Mouse (Mus musculus) megakaryocyte, adult 5-6 weeks (primary cell): Measurements from ENCODE around the gene Sirpb1c. TPM values are rescaled to one million over a fixed set of nuclear protein-coding genes. Genes with fewer than 3 reads are reported as not detected.

Source experiments
- ATAC-seq: 2 replicates; pipeline ENCODE4 v1.8.0; 2016; ENCODE audit warnings: mild to moderate bottlenecking, inconsistent platforms; ENCODE audit not compliant: poor library complexity, severe bottlenecking
- total RNA-seq, 2 experiments: library from RNA; stranded (forward) in 1 of 2; stranded (reverse) in 1 of 2; fragments of 153-499, 151-499 nt in 1 of 2; fragments of 221-1000, 200-1000 nt in 1 of 2; gene quantifications; 2 replicates each; pipeline versions ENCODE4 v1.2.3 to v1.2.4; 2015 to 2017

The Sirpb1c gene
- total RNA-seq (2015) (156 and 163 TPM in 2 replicates), total RNA-seq (2017) (70.5 and 71.0 TPM in 2 replicates)

- peak; percentile 91 for ATAC-seq
These were observed at the start of gene Sirpb1c for GRCm38 (mm10) chr3:15848280-15848679. Gene Sirpb1c, minus strand, starts transcription at chr3:15848528.

- ATAC-seq: no peak
These were observed 38.1 kb upstream of the Sirpb1c start for GRCm38 (mm10) chr3:15886380-15886779.

GRCm38 (mm10) chr3:15855773-15856172 is 7.4 kb upstream of the Sirpb1c start:
- peak; percentile 92 for ATAC-seq

GRCm38 (mm10) chr3:15849922-15850321 is 1.6 kb upstream of the Sirpb1c start:
- peak; percentile 82 for ATAC-seq

GRCm38 (mm10) chr3:15847332-15848047 is 838 bp downstream of the Sirpb1c start:
- ATAC-seq: no peak

GRCm38 (mm10) chr3:15773642-15774041 is 74.7 kb downstream of the Sirpb1c start:
- peak; percentile 71 for ATAC-seq

Other genes starting within 250 kb of the Sirpb1c start
- 30.3 and 43.3 TPM in 2 replicates for gene Gm5150, start 157.9 kb upstream of the Sirpb1c start, total RNA-seq (2015)
- 24.4 and 24.6 TPM in 2 replicates for gene Gm5150, start 157.9 kb upstream of the Sirpb1c start, total RNA-seq (2017)